In genomic region chr8:12688851-12689250, GRCm38 (mm10) we compare ENCODE assay signal across 22 mouse cellular contexts. TPM values are rescaled to one million over a fixed set of nuclear protein-coding genes. Genes with fewer than 3 reads are reported as not detected.
DNase-seq lines count a peak whose midpoint lies in the region; ATAC-seq lines count a peak whose summit lies in the region.
"Had no signal": no experiment of that assay in that cellular context is flagged by ENCODE, and none has a peak within 500 bp of the region (broad histone marks: within the 10 kb centered on the region; RNA-seq: fewer than 3 reads in every experiment).

No protein-coding gene starts in this region.

- H3K27ac ChIP-seq in hindbrain, embryonic 16.5 days (ENCODE audit: low read depth, low read length): no peak overlapping the region
- no peak overlapping the region for H3K27ac ChIP-seq in hindbrain, embryonic 14.5 days
- peak overlapping the region; percentile 9 for H3K27ac ChIP-seq in midbrain, embryonic 15.5 days
- H3K27ac ChIP-seq: embryonic facial prominence, embryonic 13.5 days; gastrocnemius, adult 2 months; heart, embryonic 10.5 days; intestine, embryonic 15.5 days; layer of hippocampus, adult 2 months; macrophage had no signal

- H3K4me2 ChIP-seq in hindbrain, embryonic 16.5 days (ENCODE audit: low read length): no peak overlapping the region
- no peak overlapping the region for H3K4me2 ChIP-seq in hindbrain, embryonic 14.5 days (replicated peaks)
- no peak overlapping the region; the same call in 1 of the 2 replicates for H3K4me2 ChIP-seq in midbrain, embryonic 15.5 days
- H3K4me2 ChIP-seq: embryonic facial prominence, embryonic 13.5 days; intestine, embryonic 15.5 days had no signal

- no peaks in the 10 kb centered on the region for H3K27me3 ChIP-seq in hindbrain, embryonic 16.5 days (replicated peaks; ENCODE audit: control insufficient read depth, insufficient read depth, low read length)
- no peaks in the 10 kb centered on the region for H3K27me3 ChIP-seq in hindbrain, embryonic 14.5 days (ENCODE audit: control insufficient read depth, insufficient read depth, low read length)
- H3K27me3 ChIP-seq in midbrain, embryonic 15.5 days (replicated peaks): no peaks in the 10 kb centered on the region
- H3K27me3 ChIP-seq: intestine, embryonic 15.5 days had no signal

- no peaks in the 10 kb centered on the region for H3K36me3 ChIP-seq in hindbrain, embryonic 16.5 days (ENCODE audit: control insufficient read depth, insufficient read depth, low read length)
- H3K36me3 ChIP-seq in hindbrain, embryonic 14.5 days (replicated peaks; ENCODE audit: control insufficient read depth, insufficient read depth): no peaks in the 10 kb centered on the region
- no peaks in the 10 kb centered on the region for H3K36me3 ChIP-seq in midbrain, embryonic 15.5 days (replicated peaks)
- H3K36me3 ChIP-seq: embryonic facial prominence, embryonic 13.5 days; heart, embryonic 10.5 days; intestine, embryonic 15.5 days had no signal

- peak; percentile 69 for ATAC-seq in hindbrain, embryonic 16.5 days
- ATAC-seq in hindbrain, embryonic 14.5 days (ENCODE audit: low FRiP score): no peak
- peak; percentile 77 for ATAC-seq in midbrain, embryonic 15.5 days (replicated peaks)
- no peak for ATAC-seq in granulocyte monocyte progenitor cell, adult 5-6 weeks (replicated peaks; ENCODE audit: poor library complexity, severe bottlenecking)
- ATAC-seq: intestine, embryonic 15.5 days had no signal

- WGBS in hindbrain, embryonic 16.5 days: 47% methylated on average over 7 of the region's 7 CpGs
- 51% methylated on average over 7 of the region's 7 CpGs for WGBS in hindbrain, embryonic 14.5 days
- WGBS in midbrain, embryonic 15.5 days: 44% methylated on average over 7 of the region's 7 CpGs

- H3K4me1 ChIP-seq in hindbrain, embryonic 16.5 days (ENCODE audit: control insufficient read depth, insufficient read depth, low read depth, low read length): peaks cover 10% of the 10 kb centered on the region
- H3K4me1 ChIP-seq in hindbrain, embryonic 14.5 days (replicated peaks; ENCODE audit: control insufficient read depth, insufficient read depth, low read length): no peaks in the 10 kb centered on the region
- peaks cover 14% of the 10 kb centered on the region; the same call in 1 of the 2 replicates for H3K4me1 ChIP-seq in midbrain, embryonic 15.5 days
- H3K4me1 ChIP-seq: embryonic facial prominence, embryonic 13.5 days; heart, embryonic 10.5 days; intestine, embryonic 15.5 days had no signal

- no peak overlapping the region for H3K9ac ChIP-seq in hindbrain, embryonic 16.5 days (ENCODE audit: low read depth, low read length)
- H3K9ac ChIP-seq in hindbrain, embryonic 14.5 days: no peak overlapping the region
- H3K9ac ChIP-seq in midbrain, embryonic 15.5 days: no peak overlapping the region
- H3K9ac ChIP-seq: embryonic facial prominence, embryonic 13.5 days; intestine, embryonic 15.5 days had no signal

- peak; percentile 5 for DNase-seq in embryo, embryonic 11 days
- no peak for DNase-seq in embryo, embryonic 10.5 days (ENCODE audit: low spot score)
- no peak for DNase-seq in hindbrain, embryonic 14.5 days (ENCODE audit: low spot score)
- DNase-seq in R1 (ENCODE audit: low read depth, low spot score): peak; percentile 18
- no peak for DNase-seq in adrenal gland, postnatal 36 days
- DNase-seq: adrenal gland, postnatal 14 days; cerebellum, adult 11 months; cerebellum, adult 9-11 months; gastrocnemius, adult 2 months; heart, postnatal 4 days; kidney, adult 8-10 months; kidney, postnatal 14 days had no signal

- H3K9me3 ChIP-seq in hindbrain, embryonic 16.5 days (ENCODE audit: control insufficient read depth, low read length): no peaks in the 10 kb centered on the region
- H3K9me3 ChIP-seq in hindbrain, embryonic 14.5 days (ENCODE audit: control insufficient read depth, low read length): no peaks in the 10 kb centered on the region
- H3K9me3 ChIP-seq in midbrain, embryonic 15.5 days: no peaks in the 10 kb centered on the region
- H3K9me3 ChIP-seq: embryonic facial prominence, embryonic 13.5 days; heart, embryonic 10.5 days; intestine, embryonic 15.5 days had no signal

- no peak overlapping the region for H3K4me3 ChIP-seq in hindbrain, embryonic 16.5 days (ENCODE audit: low read length)
- H3K4me3 ChIP-seq in hindbrain, embryonic 14.5 days (replicated peaks; ENCODE audit: low read length): no peak overlapping the region
- no peak overlapping the region for H3K4me3 ChIP-seq in midbrain, embryonic 15.5 days
- H3K4me3 ChIP-seq: embryonic facial prominence, embryonic 13.5 days; erythroblast, embryonic 14.5 days; gastrocnemius, adult 2 months; heart, embryonic 10.5 days; intestine, embryonic 15.5 days; layer of hippocampus, adult 2 months; myocyte had no signal

RNA-seq across cellular contexts. Expression of gene Tubgcp3, which starts 16.8 kb away (rescaled TPM):
- polyA plus RNA-seq in hindbrain, embryonic 16.5 days (2015; fragmentation: Nextera tagmentation; extraction: Ambion mirVana): 37.2 and 41.7 TPM in 2 replicates
- polyA plus RNA-seq in hindbrain, embryonic 14.5 days (2014; fragmentation: Nextera tagmentation; extraction: Ambion mirVana): 39.6 and 43.9 TPM in 2 replicates
- 40.8 and 42.2 TPM in 2 replicates for polyA plus RNA-seq in midbrain, embryonic 15.5 days (2015; fragmentation: Nextera tagmentation; extraction: Ambion mirVana)
- total RNA-seq in granulocyte monocyte progenitor cell, adult 5-6 weeks (2014; fragmentation: Nextera tagmentation): 45.7 and 62.5 TPM in 2 replicates
- total RNA-seq in granulocyte monocyte progenitor cell, adult 5-6 weeks (2017): 51.3 and 53.6 TPM in 2 replicates
- 10 to 100 TPM; 29.6 to 29.8 TPM for total RNA-seq in adrenal gland, postnatal 36 days (2021)

Comparison
In these comparisons a context has a peak if more than half of its experiments do, and no peak if none do; other contexts are left out.
1. DNase-seq: peak in embryo, embryonic 11 days (single experiment) and R1 (single experiment); none in embryo, embryonic 10.5 days (single experiment), hindbrain, embryonic 14.5 days (single experiment) and adrenal gland, postnatal 36 days (0 of 2).
2. ATAC-seq: peak in hindbrain, embryonic 16.5 days (single experiment) and midbrain, embryonic 15.5 days (single experiment); none in hindbrain, embryonic 14.5 days (single experiment) and granulocyte monocyte progenitor cell, adult 5-6 weeks (single experiment).